Mouse (Mus musculus) C2C12 (cell line): ENCODE results near the gene Edf1. TPM values are rescaled to one million over a fixed set of nuclear protein-coding genes. Genes with fewer than 3 reads are reported as not detected.

ENCODE experiments used
- H3K27me3 ChIP-seq: one replicate; pipeline ENCODE4 v1.6.1; 2011; ENCODE audit not compliant: control insufficient read depth, insufficient read depth, insufficient read length
- H3K36me3 ChIP-seq: one replicate; pipeline ENCODE4 v1.6.1; 2011; ENCODE audit not compliant: control insufficient read depth, insufficient read depth
- H3K4me3 ChIP-seq: one replicate; pipeline ENCODE4 v1.5.1; 2011; ENCODE audit warnings: mild to moderate bottlenecking, control low read depth; ENCODE audit not compliant: poor library complexity, insufficient read depth, severe bottlenecking
- H3K79me2 ChIP-seq: one replicate; pipeline ENCODE4 v1.6.1; 2011; ENCODE audit not compliant: control insufficient read depth, insufficient read depth
- H3K79me3 ChIP-seq: one replicate; pipeline ENCODE4 v1.6.1; 2011; ENCODE audit warnings: low read depth, control low read depth
- H3ac ChIP-seq: one replicate; pipeline ENCODE3; 2011; ENCODE audit warnings: low read depth; ENCODE audit not compliant: control insufficient read depth, insufficient read length
- CEBPB ChIP-seq: IDR thresholded peaks from one replicate; pipeline ENCODE4 v1.6.1; 2011; ENCODE audit warnings: low read depth, mild to moderate bottlenecking, control low read depth, moderate library complexity
- CTCF ChIP-seq: IDR thresholded peaks from one replicate; pipeline ENCODE4 v1.5.1; 2011; ENCODE audit not compliant: control insufficient read depth, insufficient read depth, insufficient read length
- FOSL1 ChIP-seq: IDR thresholded peaks from one replicate; pipeline ENCODE4 v1.8.0; 2011; ENCODE audit warnings: mild to moderate bottlenecking, low read length; ENCODE audit not compliant: poor library complexity, insufficient read depth, severe bottlenecking
- MAX ChIP-seq: IDR thresholded peaks from one replicate; pipeline ENCODE4 v1.6.1; 2011; ENCODE audit warnings: mild to moderate bottlenecking, control low read depth
- MYOD1 ChIP-seq: IDR thresholded peaks from one replicate; pipeline ENCODE4 v1.6.1; 2011; ENCODE audit warnings: low read depth; ENCODE audit not compliant: control insufficient read depth, insufficient read length
- MYOG ChIP-seq: IDR thresholded peaks from one replicate; pipeline ENCODE4 v1.6.1; 2011; ENCODE audit not compliant: control insufficient read depth, insufficient read length; ENCODE audit errors: extremely low read depth
- USF1 ChIP-seq: IDR thresholded peaks from one replicate; pipeline ENCODE4 v1.6.1; 2011; ENCODE audit warnings: low read depth, mild to moderate bottlenecking, control low read depth, moderate library complexity
- polyA plus RNA-seq: library from polyadenylated mRNA; unstranded; fragments of >200 nt; fragmentation: generic; extraction: Trizol; gene quantifications from one replicate; pipeline ENCODE4 v1.2.1, GENCODE M21; 2012; ENCODE audit warnings: missing spikeins

The Edf1 gene
- polyA plus RNA-seq, 1 experiment, result 340 TPM

- H3K79me3 ChIP-seq, result no peaks in the 10 kb centered on the region
- H3ac ChIP-seq, result no peak overlapping the region
- TF ChIP-seq CEBPB (no peak), CTCF (no peak), FOSL1 (no peak), MYOG (no peak), MAX (no peak), MYOD1 (no peak), USF1 (no peak)
- no peaks in the 10 kb centered on the region for H3K79me2 ChIP-seq
- no peak overlapping the region for H3K4me3 ChIP-seq
- no peaks in the 10 kb centered on the region for H3K27me3 ChIP-seq
- peaks cover 43% of the 10 kb centered on the region for H3K36me3 ChIP-seq
Measured at GRCm38 (mm10) chr2:25583120-25583481, 25.5 kb downstream of the Edf1 start.

- Histone ChIP-seq H3K4me3 (no peak overlapping the region), H3K36me3 (peaks cover 48% of the 10 kb centered on the region), H3K79me3 (no peaks in the 10 kb centered on the region), H3K79me2 (no peaks in the 10 kb centered on the region), H3ac (no peak overlapping the region), H3K27me3 (no peaks in the 10 kb centered on the region)
- no peak for TF ChIP-seq MYOG
- TF ChIP-seq MAX, result no peak
- TF ChIP-seq MYOD1, result no peak
- TF ChIP-seq USF1, result no peak
- TF ChIP-seq CEBPB, result no peak
- no peak for TF ChIP-seq FOSL1
Measured at GRCm38 (mm10) chr2:25583571-25583970, 25.9 kb downstream of the Edf1 start.

- no peaks in the 10 kb centered on the region for H3K79me2 ChIP-seq
- TF ChIP-seq CTCF (no peak), USF1 (no peak), MAX (no peak), FOSL1 (no peak), CEBPB (no peak), MYOD1 (no peak), MYOG (no peak)
- H3K79me3 ChIP-seq, result no peaks in the 10 kb centered on the region
- H3ac ChIP-seq, result no peak overlapping the region
- H3K4me3 ChIP-seq, result no peak overlapping the region
- H3K36me3 ChIP-seq, result peaks cover 52% of the 10 kb centered on the region
- H3K27me3 ChIP-seq, result no peaks in the 10 kb centered on the region
Measured at GRCm38 (mm10) chr2:25584152-25584551, 26.5 kb downstream of the Edf1 start.

GRCm38 (mm10) chr2:25584856-25585255 lies 27.2 kb downstream of the Edf1 start:
- H3ac ChIP-seq, result no peak overlapping the region
- H3K36me3 ChIP-seq, result peaks cover 59% of the 10 kb centered on the region
- TF ChIP-seq USF1, result no peak
- H3K79me3 ChIP-seq, result no peaks in the 10 kb centered on the region
- H3K4me3 ChIP-seq, result no peak overlapping the region
- no peaks in the 10 kb centered on the region for H3K79me2 ChIP-seq
- H3K27me3 ChIP-seq, result no peaks in the 10 kb centered on the region

GRCm38 (mm10) chr2:25585601-25586000 lies 28.0 kb downstream of the Edf1 start:
- no peak overlapping the region for H3ac ChIP-seq
- no peak overlapping the region for H3K4me3 ChIP-seq
- no peaks in the 10 kb centered on the region for H3K27me3 ChIP-seq
- no peaks in the 10 kb centered on the region for H3K79me2 ChIP-seq
- H3K79me3 ChIP-seq, result no peaks in the 10 kb centered on the region
- no peak for TF ChIP-seq MYOG
- TF ChIP-seq CEBPB, result no peak
- no peak for TF ChIP-seq MYOD1
- no peak for TF ChIP-seq CTCF
- no peak for TF ChIP-seq FOSL1
- TF ChIP-seq USF1, result no peak
- no peak for TF ChIP-seq MAX
- peaks cover 66% of the 10 kb centered on the region for H3K36me3 ChIP-seq

GRCm38 (mm10) chr2:25587290-25587689 lies 29.6 kb downstream of the Edf1 start:
- Histone ChIP-seq H3K27me3 (no peaks in the 10 kb centered on the region), H3ac (no peak overlapping the region), H3K4me3 (no peak overlapping the region), H3K79me2 (no peaks in the 10 kb centered on the region), H3K79me3 (no peaks in the 10 kb centered on the region), H3K36me3 (peaks cover 80% of the 10 kb centered on the region)
- TF ChIP-seq CTCF (no peak), MYOD1 (no peak), FOSL1 (no peak), MAX (no peak)
